Mouse (Mus musculus) kidney, adult 11 months (tissue): Measurements from ENCODE around the gene Rhbdd3.

Experiments used
- DNase-seq: peaks from one replicate; pipeline ENCODE4 v3.0.0; 2022

Rhbdd3 gene

GRCm38 (mm10) chr11:5130111-5130665, 31.5 kb downstream of the Rhbdd3 start:
- no peak for DNase-seq

DNA sequence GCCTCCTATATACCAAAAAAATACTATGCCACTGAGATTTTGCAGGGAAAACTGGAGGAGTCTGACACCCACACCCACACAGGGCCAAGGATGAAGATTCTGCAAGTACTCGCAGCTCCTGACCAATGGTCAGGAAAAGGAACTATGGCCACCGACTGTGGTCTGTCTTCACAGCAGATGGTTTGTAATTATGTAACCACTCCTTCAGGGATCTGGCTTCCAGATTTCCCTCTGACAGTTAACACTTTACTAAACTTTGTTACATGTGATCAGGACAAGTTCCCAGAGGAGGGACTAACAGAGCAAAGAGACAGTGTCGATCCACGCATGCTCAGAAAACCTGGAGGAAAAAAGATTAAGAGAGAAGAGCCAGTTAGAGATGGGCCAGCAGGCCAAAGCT, 34.0 kb downstream of the Rhbdd3 start:
- no peak for DNase-seq

DNA sequence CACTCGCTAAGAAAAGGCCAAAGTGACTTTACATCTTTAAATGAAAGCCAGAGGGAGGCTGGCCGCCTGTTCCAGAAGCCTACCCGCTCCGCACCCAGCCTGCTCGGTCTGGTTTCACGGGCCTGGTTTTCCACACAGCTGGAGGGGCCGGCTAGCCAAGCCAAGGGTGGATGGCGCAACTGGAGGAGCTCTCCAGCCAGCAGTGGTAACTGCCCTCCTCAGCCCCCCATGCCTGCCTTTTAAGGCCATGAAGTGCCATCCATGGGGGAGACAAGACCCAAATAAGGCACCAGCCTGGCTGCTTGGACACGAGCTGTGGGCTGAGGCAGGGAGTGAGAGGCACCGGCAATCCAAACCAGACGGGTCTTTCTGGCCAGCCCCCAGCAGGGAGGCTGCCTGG, 37.2 kb downstream of the Rhbdd3 start:
- peak; percentile 49 for DNase-seq

DNA sequence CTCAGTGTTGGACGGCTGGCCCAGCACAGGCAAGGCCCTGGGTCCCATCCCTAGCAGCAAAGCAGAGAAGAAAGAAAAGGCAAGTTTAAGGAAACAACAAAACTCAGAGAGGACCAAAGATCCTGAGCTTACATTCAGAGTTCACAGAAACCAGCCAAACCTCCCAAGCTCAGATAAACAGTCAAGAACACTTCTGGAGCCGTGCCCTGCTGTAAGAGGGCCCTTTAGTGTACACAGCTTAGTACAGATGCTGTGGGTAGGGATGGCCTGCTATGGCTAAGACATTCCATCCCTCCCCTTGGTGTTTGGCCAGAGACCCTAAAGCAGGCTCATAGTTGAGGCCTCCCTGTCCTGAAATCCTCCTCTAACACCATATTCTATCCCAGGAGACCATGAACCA, 39.9 kb downstream of the Rhbdd3 start:
- no peak for DNase-seq

DNA sequence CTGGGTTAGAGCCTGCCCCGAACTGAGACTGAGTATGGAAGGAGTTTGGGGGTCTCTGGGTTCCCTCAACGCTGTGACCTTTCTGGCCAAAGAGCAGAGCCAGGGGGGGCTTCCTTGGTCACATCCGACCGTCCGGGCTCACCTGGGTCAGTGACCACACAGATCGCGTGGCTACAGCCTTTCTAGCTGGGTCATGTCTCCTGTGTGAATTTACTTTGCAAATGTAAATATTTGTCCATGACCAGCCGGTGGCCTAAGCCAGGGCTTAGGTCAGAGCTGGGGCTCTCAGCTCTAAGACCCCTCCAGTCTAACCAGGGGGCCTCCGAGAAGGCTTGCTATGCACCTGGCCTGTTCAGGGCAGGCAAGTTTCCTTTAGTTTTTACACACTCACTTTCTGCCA, 40.6 kb downstream of the Rhbdd3 start:
- no peak for DNase-seq

GRCm38 (mm10) chr11:5140619-5141018, 41.9 kb downstream of the Rhbdd3 start:
- peak; percentile 69 for DNase-seq

GRCm38 (mm10) chr11:5141252-5141651, 42.5 kb downstream of the Rhbdd3 start:
- DNase-seq: no peak

GRCm38 (mm10) chr11:5141965-5142364, 43.2 kb downstream of the Rhbdd3 start:
- no peak for DNase-seq

DNA sequence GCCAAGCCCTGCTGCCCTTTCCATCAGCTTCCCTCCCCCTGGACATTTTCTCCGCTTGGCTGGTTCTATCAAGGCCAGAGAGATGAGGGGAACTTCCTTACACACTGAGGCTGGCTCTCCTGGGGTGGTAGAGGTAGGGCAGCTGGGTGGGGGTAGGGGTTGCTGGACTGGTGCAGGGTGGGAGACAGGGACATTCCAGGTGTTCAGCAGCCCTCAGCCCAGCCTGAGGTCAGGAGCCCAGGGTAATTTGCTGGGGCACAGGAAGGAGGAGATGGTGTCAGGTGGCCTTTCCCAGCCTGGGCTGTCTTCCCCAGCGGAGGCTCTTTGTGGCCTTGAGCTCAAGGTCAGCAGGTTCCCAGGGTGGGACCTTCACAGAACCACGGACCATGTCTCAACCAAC, 46.9 kb downstream of the Rhbdd3 start:
- DNase-seq: no peak

DNA sequence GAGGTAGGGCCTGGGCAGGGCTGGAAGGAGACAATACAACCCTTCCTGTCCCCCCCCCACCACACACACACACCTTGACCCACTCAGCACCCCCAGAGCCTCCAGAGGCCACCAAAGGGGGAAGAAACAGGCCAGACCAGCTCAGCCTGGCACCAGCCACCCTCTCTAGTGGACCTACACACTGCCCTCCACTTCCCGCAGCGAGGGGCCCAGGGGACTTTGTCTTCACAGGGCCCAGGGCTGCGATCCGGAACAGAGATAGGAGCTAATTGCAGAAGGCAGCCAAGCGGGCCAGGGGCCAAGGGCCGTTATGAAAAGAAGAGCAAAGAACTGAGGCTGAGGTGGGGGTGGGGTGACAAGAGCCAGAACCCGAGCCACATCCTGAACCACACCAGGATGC, 50.5 kb downstream of the Rhbdd3 start:
- peak; percentile 74 for DNase-seq

GRCm38 (mm10) chr11:5149955-5150354, 51.2 kb downstream of the Rhbdd3 start:
- no peak for DNase-seq

DNA sequence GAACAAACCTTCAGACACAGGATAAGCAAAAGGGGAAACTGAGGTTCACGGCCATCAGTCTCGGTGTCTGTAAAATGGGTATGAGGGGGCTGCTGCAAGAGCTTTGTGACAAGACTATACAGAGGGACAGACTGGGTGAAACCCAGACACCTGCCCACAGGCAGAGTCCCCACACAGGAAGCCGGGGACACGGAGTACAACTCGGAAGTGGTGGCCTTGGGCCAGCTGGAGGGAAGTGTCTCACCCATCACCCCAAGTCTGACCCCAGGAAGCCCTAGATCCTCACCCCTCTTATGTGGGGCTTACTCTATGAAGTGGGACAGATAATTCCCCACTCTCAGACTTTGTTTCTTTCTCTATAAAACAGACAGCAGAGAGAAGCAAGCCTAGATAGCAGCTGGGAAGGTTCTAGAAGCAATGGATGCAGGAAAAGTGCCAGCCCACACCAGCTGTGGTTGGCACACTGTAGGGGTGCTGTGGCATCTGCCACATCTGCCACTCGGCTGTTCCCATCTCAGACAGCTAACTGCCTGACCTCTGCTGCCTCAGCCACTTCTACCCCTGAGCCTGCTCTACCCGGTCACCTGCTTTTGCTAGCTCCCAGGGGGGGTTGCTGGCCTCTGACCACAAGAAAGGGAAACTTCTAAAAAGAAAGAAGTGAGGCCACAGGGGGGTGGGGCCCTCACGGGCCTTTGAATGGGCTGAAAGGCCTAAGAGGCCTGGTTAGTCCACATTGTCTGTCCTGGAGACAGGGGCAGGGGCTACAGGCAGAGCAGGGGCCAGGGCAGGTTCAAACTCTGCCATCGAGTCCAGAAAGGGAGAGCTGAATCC, 51.9 kb downstream of the Rhbdd3 start:
- no peak for DNase-seq

- no peak for DNase-seq
These were observed 52.5 kb downstream of the Rhbdd3 start for GRCm38 (mm10) chr11:5151247-5151630.

- DNase-seq: no peak
These were observed 53.1 kb downstream of the Rhbdd3 start, which contains the start of gene Emid1 for GRCm38 (mm10) chr11:5151680-5152337. Emid1 (minus strand) TSS chr11:5152257.

- peak; percentile 71 for DNase-seq
These were observed 56.5 kb downstream of the Rhbdd3 start for GRCm38 (mm10) chr11:5154961-5155805.
